28 mouse cellular contexts compared by ENCODE assay signal in genomic region chr5:117539221-117539620, GRCm38 (mm10).
"Had no signal": no experiment of that assay in that cellular context is flagged by ENCODE, and none has a peak within 500 bp of the region (broad histone marks: within the 10 kb centered on the region; RNA-seq: fewer than 3 reads in every experiment).

No protein-coding gene starts in this region.

- H3K9ac ChIP-seq: embryonic facial prominence, embryonic 12.5 days; embryonic facial prominence, embryonic 13.5 days; embryonic facial prominence, embryonic 15.5 days; forebrain, embryonic 12.5 days; forebrain, embryonic 13.5 days; forebrain, embryonic 15.5 days; forebrain, postnatal 0 days had no signal

- DNase-seq: cerebellum, adult 18-20 months; cerebellum, adult 2 months; cerebellum, adult 8-10 months; cerebellum, adult 9-10 months; cerebellum, adult 9-11 months; cerebellum, postnatal 10 days; cerebellum, postnatal 14 days; cerebellum, postnatal 25 days; cerebellum, postnatal 36 days; embryo, embryonic 11 days; forebrain, postnatal 0 days; gastrocnemius, adult 2 months; gastrocnemius, postnatal 10 days; gastrocnemius, postnatal 14 days; gastrocnemius, postnatal 25 days; gastrocnemius, postnatal 36 days; heart, adult 11 months had no signal

- ATAC-seq: forebrain, embryonic 13.5 days; forebrain, embryonic 14.5 days; forebrain, embryonic 15.5 days; forebrain, embryonic 16.5 days; forebrain, postnatal 0 days had no signal

- H3K4me2 ChIP-seq: embryonic facial prominence, embryonic 12.5 days; embryonic facial prominence, embryonic 13.5 days; embryonic facial prominence, embryonic 15.5 days; forebrain, embryonic 12.5 days; forebrain, embryonic 13.5 days; forebrain, embryonic 15.5 days had no signal

- H3K4me3 ChIP-seq: embryonic facial prominence, embryonic 10.5 days; embryonic facial prominence, embryonic 12.5 days; embryonic facial prominence, embryonic 13.5 days; embryonic facial prominence, embryonic 15.5 days; erythroblast, embryonic 14.5 days; forebrain, embryonic 10.5 days; forebrain, embryonic 12.5 days; forebrain, embryonic 13.5 days; forebrain, embryonic 15.5 days; gastrocnemius, adult 2 months had no signal

- H3K4me1 ChIP-seq: embryonic facial prominence, embryonic 12.5 days had no signal

- H3K27ac ChIP-seq: embryonic facial prominence, embryonic 10.5 days; embryonic facial prominence, embryonic 12.5 days; embryonic facial prominence, embryonic 13.5 days; embryonic facial prominence, embryonic 15.5 days; forebrain, embryonic 10.5 days; forebrain, embryonic 12.5 days; forebrain, embryonic 13.5 days; forebrain, embryonic 15.5 days; gastrocnemius, adult 2 months had no signal

- H3K9me3 ChIP-seq: embryonic facial prominence, embryonic 10.5 days; embryonic facial prominence, embryonic 13.5 days; embryonic facial prominence, embryonic 15.5 days; forebrain, embryonic 10.5 days; forebrain, embryonic 12.5 days; forebrain, embryonic 13.5 days; forebrain, embryonic 15.5 days had no signal

- H3K36me3 ChIP-seq: embryonic facial prominence, embryonic 10.5 days; embryonic facial prominence, embryonic 12.5 days; embryonic facial prominence, embryonic 13.5 days; embryonic facial prominence, embryonic 15.5 days; forebrain, embryonic 10.5 days; forebrain, embryonic 12.5 days; forebrain, embryonic 15.5 days had no signal

- H3K27me3 ChIP-seq: forebrain, embryonic 15.5 days had no signal
